Mouse (Mus musculus) olfactory bulb, adult 2 months (tissue): Measurements from ENCODE around the gene Aacs. TPM values are rescaled to one million over a fixed set of nuclear protein-coding genes. Genes with fewer than 3 reads are reported as not detected.

ENCODE experiments used
- H3K27ac ChIP-seq: fragments of 200-500 bp; 2 replicates; pipeline ENCODE4 v1.5.1; 2012; ENCODE audit warnings: low read depth, low read length; ENCODE audit not compliant: insufficient read depth
- H3K4me1 ChIP-seq: fragments of 200-500 bp; 2 replicates; pipeline ENCODE4 v1.6.1; 2012; ENCODE audit warnings: low read length; ENCODE audit not compliant: control insufficient read depth, insufficient read depth
- H3K4me3 ChIP-seq: fragments of 200-500 bp; 2 replicates; pipeline ENCODE4 v1.5.1; 2012; ENCODE audit warnings: mild to moderate bottlenecking, low read depth, low read length, moderate library complexity; ENCODE audit not compliant: insufficient read depth
- CTCF ChIP-seq: fragments of 200-500 bp; IDR thresholded peaks from 2 replicates; pipeline ENCODE4 v1.5.1; 2012; ENCODE audit warnings: low read depth, mild to moderate bottlenecking, low read length, moderate library complexity; ENCODE audit not compliant: insufficient read depth
- POLR2A ChIP-seq: fragments of 200-500 bp; IDR thresholded peaks from 2 replicates; pipeline ENCODE4 v1.6.1; 2012; ENCODE audit warnings: mild to moderate bottlenecking, low read depth, low read length, moderate library complexity; ENCODE audit not compliant: insufficient read depth
- WGBS: fragments of 180-500 bp; shearing (Covaris S2); methylation state at CpG from one replicate; pipeline ENCODE4 v1.1.7; 2018; 5-methylcytosine and 5-hydroxymethylcytosine counted together
- polyA plus RNA-seq: library from polyadenylated mRNA; stranded (reverse); fragments of >200 nt; gene quantifications from 2 replicates; pipeline ENCODE4 v1.2.4, GENCODE M21; 2012; ENCODE audit warnings: low replicate concordance; ENCODE audit not compliant: missing spikeins, insufficient read depth, insufficient read length

The Aacs gene
- polyA plus RNA-seq, 1 experiment, result not detected

DNA sequence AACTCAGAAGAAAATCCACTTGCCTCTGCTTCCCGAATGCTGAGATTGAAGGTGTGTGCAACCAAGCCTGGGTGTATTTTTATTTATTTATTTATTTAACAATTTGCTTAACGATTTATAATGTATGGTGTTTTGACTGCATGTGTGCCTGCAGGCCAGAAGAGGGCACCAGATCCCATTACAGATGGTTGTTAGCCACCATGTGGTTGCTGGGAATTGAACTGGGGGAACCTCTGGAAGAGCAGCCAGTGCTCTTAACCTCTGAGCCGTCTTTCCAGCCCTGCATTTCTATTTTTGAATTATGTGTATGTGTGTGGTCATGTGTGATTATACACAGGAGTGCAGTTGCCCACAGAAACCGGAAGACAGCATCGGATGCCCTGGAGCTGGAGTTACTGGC is 32.3 kb upstream of the Aacs start:
- TF ChIP-seq POLR2A (no peak), CTCF (no peak)
- WGBS, result 84% methylated on average over 5 of the region's 5 CpGs
- no peak overlapping the region for H3K4me3 ChIP-seq

DNA sequence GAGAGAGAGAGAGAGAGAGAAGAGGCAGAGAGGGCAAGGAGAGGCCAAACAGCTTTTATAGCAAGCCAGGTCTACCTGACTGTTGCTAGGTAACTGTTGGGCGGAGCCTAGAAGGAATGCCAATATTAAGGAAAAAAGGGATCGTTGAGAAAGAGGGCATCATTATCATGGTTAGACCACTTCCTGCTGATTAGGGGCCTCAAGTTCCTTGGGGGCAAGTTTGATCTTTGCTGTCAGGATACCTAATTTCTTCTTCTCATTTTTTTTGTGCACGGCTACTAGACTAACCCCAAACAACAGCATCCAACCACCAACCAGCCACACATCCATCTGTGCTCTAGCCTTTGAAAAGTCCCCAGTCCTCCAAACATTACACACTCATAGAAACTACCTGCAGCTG is 31.7 kb upstream of the Aacs start:
- H3K4me3 ChIP-seq, result no peak overlapping the region
- H3K27ac ChIP-seq, result no peak overlapping the region
- H3K4me1 ChIP-seq, result peaks cover 22% of the 10 kb centered on the region
- WGBS, result 94% methylated on average over 3 of the region's 3 CpGs
- TF ChIP-seq CTCF (no peak), POLR2A (no peak)

More for the DNA sequence above, 32.3 kb upstream of the Aacs start:
- H3K4me1 ChIP-seq, result peaks cover 17% of the 10 kb centered on the region
- no peak overlapping the region for H3K27ac ChIP-seq

DNA sequence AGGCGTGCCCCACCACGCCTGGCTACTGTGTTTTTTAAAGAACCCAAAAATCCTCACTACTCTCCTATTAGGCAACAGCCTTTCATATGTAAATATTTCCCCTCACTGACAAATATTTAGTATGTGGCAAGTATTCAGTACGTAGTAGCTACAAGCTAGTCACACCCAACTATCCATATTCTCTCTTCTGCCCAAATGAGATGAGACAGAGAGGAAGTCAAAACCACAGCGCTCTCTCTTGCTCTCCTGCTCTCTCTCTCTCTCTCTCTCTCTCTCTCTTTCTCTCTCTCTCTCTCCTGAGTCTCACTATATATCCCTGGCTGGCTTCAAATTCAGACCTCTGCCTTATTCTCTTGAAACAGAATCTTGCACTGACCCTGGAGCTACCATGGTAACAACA is 31.1 kb upstream of the Aacs start:
- no peak overlapping the region for H3K27ac ChIP-seq
- WGBS, result 91% methylated on average over 4 of the region's 4 CpGs
- H3K4me1 ChIP-seq, result peaks cover 26% of the 10 kb centered on the region
- H3K4me3 ChIP-seq, result no peak overlapping the region
- TF ChIP-seq CTCF, result no peak
- TF ChIP-seq POLR2A, result no peak

DNA sequence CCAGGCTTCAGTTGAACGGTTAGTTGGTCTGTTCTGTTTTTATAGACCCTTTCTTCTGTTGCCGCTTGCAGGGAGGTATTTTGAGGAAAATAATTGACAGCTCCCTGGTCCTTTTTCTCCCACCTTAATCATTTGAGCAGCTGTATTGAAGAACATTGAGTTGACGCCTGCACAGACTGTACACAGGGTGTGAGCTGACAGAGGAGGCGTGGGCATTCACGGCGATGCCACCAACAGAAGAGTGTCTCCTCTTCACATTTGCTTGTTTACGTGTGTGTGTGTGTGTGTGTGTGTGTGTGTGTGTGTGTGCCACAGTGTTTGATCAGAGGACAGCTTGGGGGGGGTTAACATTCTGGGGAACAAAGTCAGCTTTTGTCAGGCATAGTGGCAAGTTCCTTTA is 29.3 kb upstream of the Aacs start:
- WGBS, result 34% methylated on average over 7 of the region's 7 CpGs
- no peak overlapping the region for H3K4me3 ChIP-seq
- peaks cover 28% of the 10 kb centered on the region for H3K4me1 ChIP-seq
- no peak overlapping the region for H3K27ac ChIP-seq
- TF ChIP-seq POLR2A (no peak), CTCF (no peak)

DNA sequence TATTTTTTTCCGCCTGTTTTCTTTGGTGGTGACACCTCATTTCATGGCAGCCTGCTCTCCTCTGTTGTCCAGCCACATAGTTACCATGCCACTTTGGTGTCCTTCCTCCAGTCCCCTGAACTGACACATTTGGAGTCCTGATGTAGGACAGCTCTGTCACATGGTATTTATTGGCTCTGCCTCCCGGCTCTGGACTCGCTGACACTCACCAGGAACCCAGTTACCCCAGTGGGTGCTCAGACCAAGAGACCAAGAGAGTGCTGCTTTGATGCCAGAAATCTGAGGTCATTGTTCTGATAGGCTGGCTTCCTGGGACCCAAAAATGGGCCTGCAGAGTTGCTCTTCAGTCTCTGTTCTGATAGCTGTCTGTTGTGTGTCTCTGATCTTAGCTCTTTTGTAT is 27.6 kb upstream of the Aacs start:
- TF ChIP-seq POLR2A (no peak), CTCF (no peak)
- Histone ChIP-seq H3K27ac (no peak overlapping the region), H3K4me1 (peaks cover 21% of the 10 kb centered on the region), H3K4me3 (no peak overlapping the region)
- WGBS, result 69% methylated on average over 3 of the region's 3 CpGs

DNA sequence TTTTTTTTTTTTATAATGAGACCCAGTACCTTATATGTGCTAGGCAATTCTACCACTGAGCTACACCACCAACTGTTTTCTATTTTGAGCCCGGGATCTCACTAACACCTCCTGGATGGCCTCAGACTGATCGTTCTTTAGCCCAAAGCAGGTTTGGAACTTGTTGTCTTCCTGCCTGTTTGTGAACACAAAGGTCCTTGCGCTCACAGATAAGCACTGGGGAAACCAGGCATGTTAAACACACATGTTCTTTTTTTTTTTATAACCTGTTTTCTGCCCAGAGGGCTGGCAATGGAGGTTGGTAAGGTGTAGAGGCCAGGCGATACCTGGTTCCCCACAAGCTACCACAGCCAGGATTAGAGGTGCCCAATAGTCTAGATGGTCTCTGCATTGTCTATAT is 27.0 kb upstream of the Aacs start:
- TF ChIP-seq CTCF, result no peak
- no peak for TF ChIP-seq POLR2A
- 94% methylated on average over 4 of the region's 4 CpGs for WGBS
- H3K27ac ChIP-seq, result no peak overlapping the region

DNA sequence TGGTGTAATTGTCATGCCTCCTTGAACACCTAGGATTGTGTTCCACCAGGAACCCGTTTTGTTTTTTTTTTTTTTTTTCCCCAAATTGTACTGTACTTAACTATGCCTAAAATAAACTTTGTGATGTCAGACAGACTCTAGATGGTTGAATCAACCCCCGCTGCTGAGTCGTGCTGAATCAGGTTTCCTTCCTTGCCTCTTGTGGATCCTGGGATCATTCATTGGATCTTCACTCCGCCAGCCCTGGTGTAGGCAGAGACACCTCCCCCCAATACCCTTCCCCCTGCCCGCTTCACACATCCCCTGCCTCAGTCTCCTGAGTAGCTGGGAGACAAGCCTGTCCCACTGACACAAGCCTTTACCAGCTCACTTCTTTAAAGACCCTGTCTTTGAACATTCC is 26.3 kb upstream of the Aacs start:
- 36% methylated on average over 5 of the region's 5 CpGs for WGBS
- TF ChIP-seq CTCF (no peak), POLR2A (no peak)
- Histone ChIP-seq H3K27ac (no peak overlapping the region), H3K4me3 (no peak overlapping the region), H3K4me1 (peaks cover 19% of the 10 kb centered on the region)

More for the DNA sequence above, 27.0 kb upstream of the Aacs start:
- H3K4me3 ChIP-seq, result no peak overlapping the region
- peaks cover 20% of the 10 kb centered on the region for H3K4me1 ChIP-seq

DNA sequence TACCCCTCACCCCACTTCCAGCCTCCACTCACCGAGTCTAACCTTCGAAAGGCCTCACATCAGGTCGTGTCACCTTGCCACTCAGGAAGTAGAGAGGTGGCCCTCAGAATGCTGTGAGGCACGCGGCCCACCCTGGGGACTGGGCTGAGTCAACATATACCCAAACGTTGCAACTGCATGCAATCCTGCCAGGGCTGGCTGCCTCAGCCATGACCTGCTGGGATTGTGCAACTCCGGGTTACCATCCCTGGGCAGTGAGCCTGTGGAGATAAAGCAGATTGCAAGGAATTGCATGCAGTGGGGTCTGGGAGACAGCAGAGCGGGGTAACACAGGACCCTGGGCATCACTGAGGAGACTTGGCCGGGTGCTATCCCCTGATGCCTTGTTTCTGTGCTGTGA is 23.0 kb upstream of the Aacs start:
- no peak for TF ChIP-seq POLR2A
- TF ChIP-seq CTCF, result no peak
- H3K4me3 ChIP-seq, result no peak overlapping the region
- peaks cover 12% of the 10 kb centered on the region for H3K4me1 ChIP-seq
- H3K27ac ChIP-seq, result no peak overlapping the region
- WGBS, result 93% methylated on average over 9 of the region's 9 CpGs

DNA sequence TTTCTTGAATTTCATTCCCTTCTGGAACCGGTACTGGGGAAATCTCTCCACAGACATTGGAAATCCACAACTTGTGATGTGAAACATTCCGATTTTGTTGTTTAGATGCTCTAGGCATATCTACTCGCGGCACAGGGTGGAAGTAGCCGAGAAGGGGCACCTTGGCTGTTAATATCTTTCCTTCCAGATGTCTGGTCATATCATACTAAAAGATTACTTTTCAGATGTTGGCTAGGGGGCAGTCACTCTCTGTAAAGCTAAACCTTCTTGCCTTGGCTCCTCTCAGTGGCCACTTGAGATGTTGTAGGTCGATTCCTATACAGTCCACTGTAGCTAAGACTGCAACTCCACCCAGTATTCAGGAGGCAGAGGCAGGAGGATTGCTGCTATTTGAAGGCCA is 19.5 kb upstream of the Aacs start:
- TF ChIP-seq CTCF (no peak), POLR2A (no peak)
- no peak overlapping the region for H3K27ac ChIP-seq
- no peak overlapping the region for H3K4me3 ChIP-seq
- H3K4me1 ChIP-seq, result peaks cover 5% of the 10 kb centered on the region; the same call in 1 of the 2 replicates
- 95% methylated on average over 6 of the region's 6 CpGs for WGBS

DNA sequence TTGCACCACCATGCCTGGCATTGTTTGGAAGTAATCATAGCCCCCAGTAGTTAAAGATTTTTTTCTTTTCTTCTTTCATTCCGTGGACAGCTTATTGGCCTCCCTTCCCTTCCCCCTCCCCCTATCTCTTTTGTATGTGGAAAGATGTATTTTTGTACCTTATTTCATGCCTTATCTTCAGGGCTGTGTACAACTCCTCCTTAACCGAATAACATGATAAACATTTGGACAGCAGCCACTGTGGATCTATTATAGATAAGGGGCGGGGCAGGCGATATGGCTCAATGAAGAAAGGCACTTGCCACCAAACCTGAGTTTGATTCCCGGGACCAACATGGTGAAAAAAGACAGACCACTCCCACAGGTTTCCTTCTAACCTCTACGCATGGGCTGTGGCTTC is 18.1 kb upstream of the Aacs start:
- TF ChIP-seq CTCF (no peak), POLR2A (no peak)
- Histone ChIP-seq H3K27ac (no peak overlapping the region), H3K4me3 (no peak overlapping the region), H3K4me1 (peaks cover 5% of the 10 kb centered on the region; the same call in 1 of the 2 replicates)
- 88% methylated on average over 6 of the region's 6 CpGs for WGBS
